ENCODE assay signal across 10 mouse cellular contexts in the genomic region with DNA sequence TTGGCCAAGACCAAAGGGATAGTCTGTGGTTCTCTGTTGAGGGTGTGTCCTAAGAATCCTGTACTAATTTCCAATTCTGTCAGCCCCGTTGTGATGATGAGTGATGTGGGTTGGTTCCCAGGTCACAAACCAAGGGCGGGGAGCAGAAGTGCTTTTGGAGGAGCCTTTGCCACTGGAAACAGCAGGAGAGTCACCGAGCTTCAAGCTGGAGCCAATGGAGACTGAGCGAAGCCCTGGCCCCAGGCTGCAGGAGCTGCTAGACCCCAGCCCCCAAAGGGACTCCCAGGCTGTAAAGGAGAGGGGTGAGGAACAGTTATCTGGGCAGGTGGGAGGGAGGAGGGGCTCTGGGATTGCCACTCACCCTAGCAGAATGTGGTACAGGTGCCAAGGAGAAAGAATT. TPM values are rescaled to one million over a fixed set of nuclear protein-coding genes. Genes with fewer than 3 reads are reported as not detected.
DNase-seq lines count a peak whose midpoint lies in the region; ATAC-seq and TF ChIP-seq lines count a peak whose summit lies in the region.
"Had no signal": no experiment of that assay in that cellular context is flagged by ENCODE, and none has a peak within 500 bp of the region (broad histone marks: within the 10 kb centered on the region; RNA-seq: fewer than 3 reads in every experiment).

No protein-coding gene starts in this region.

- no peak for TF ChIP-seq CTCF in embryonic fibroblast, embryonic 13.5 days (IDR thresholded peaks at IDR 0.05; ENCODE audit: borderline replicate concordance, insufficient read depth, low read length)
- no peak for TF ChIP-seq CTCF in intestine, postnatal 0 days (IDR thresholded peaks at IDR 0.05; ENCODE audit: low read depth)

- H3K27ac ChIP-seq in liver, embryonic 11.5 days (ENCODE audit: low read depth, low read length) = no peak overlapping the region
- H3K27ac ChIP-seq in embryonic fibroblast, embryonic 13.5 days (ENCODE audit: insufficient read depth, low read length) = no peak overlapping the region
- no peak overlapping the region for H3K27ac ChIP-seq in intestine, postnatal 0 days (ENCODE audit: low read depth, low read length)
- H3K27ac ChIP-seq in neural tube, embryonic 14.5 days (ENCODE audit: low read depth, low read length) = no peak overlapping the region

- H3K4me1 ChIP-seq in liver, embryonic 11.5 days (replicated peaks; ENCODE audit: control insufficient read depth, insufficient read depth, low read length) = peaks cover 14% of the 10 kb centered on the region
- no peaks in the 10 kb centered on the region for H3K4me1 ChIP-seq in embryonic fibroblast, embryonic 13.5 days (ENCODE audit: control insufficient read depth, insufficient read depth, low read length)
- H3K4me1 ChIP-seq in intestine, postnatal 0 days (replicated peaks; ENCODE audit: control insufficient read depth, insufficient read depth, low read length) = no peaks in the 10 kb centered on the region
- H3K4me1 ChIP-seq in neural tube, embryonic 14.5 days (ENCODE audit: control insufficient read depth, insufficient read depth, low read length) = peaks cover 17% of the 10 kb centered on the region

- intact Hi-C loops in gastrocnemius, postnatal 14 days (cut with DNase I; ENCODE audit: low total_unique reads) = loop anchor here (10.0 kb wide), 1 partner anchor 99 kb away; a partner anchor contains a TSS

- 72% methylated on average over 4 of the region's 4 CpGs for WGBS in liver, embryonic 11.5 days
- 74% methylated on average over 4 of the region's 4 CpGs for WGBS in intestine, postnatal 0 days
- 92% methylated on average over 4 of the region's 4 CpGs for WGBS in neural tube, embryonic 14.5 days

- peaks cover 20% of the 10 kb centered on the region; the same call in 1 of the 2 replicates for H3K9me3 ChIP-seq in liver, embryonic 11.5 days (ENCODE audit: control insufficient read depth, low read length)
- H3K9me3 ChIP-seq in intestine, postnatal 0 days (ENCODE audit: control insufficient read depth) = peaks cover 12% of the 10 kb centered on the region
- peaks cover 17% of the 10 kb centered on the region; the same call in 1 of the 2 replicates for H3K9me3 ChIP-seq in neural tube, embryonic 14.5 days (ENCODE audit: control insufficient read depth, low read length)

- no peak for DNase-seq in liver, embryonic 11.5 days (ENCODE audit: low spot score)
- no peak for DNase-seq in liver
- no peak for DNase-seq in spleen, postnatal 36 days (ENCODE audit: low spot score in 2 of 2)
- DNase-seq in gastrocnemius, postnatal 14 days = no peak
- no peak for DNase-seq in layer of hippocampus, adult 9-11 months
- DNase-seq: adrenal gland, postnatal 25 days had no signal

- no peaks in the 10 kb centered on the region for H3K27me3 ChIP-seq in liver, embryonic 11.5 days (replicated peaks; ENCODE audit: control insufficient read depth, insufficient read depth, low read length)
- no peaks in the 10 kb centered on the region for H3K27me3 ChIP-seq in intestine, postnatal 0 days (replicated peaks; ENCODE audit: control insufficient read depth, insufficient read depth, low read length)
- no peaks in the 10 kb centered on the region for H3K27me3 ChIP-seq in neural tube, embryonic 14.5 days (ENCODE audit: control insufficient read depth, insufficient read depth, low read length)

- H3K36me3 ChIP-seq in liver, embryonic 11.5 days (ENCODE audit: control insufficient read depth, insufficient read depth, low read length) = peaks cover 41% of the 10 kb centered on the region
- H3K36me3 ChIP-seq in intestine, postnatal 0 days (ENCODE audit: control insufficient read depth, insufficient read depth) = peaks cover 37% of the 10 kb centered on the region
- peaks cover 28% of the 10 kb centered on the region for H3K36me3 ChIP-seq in neural tube, embryonic 14.5 days (ENCODE audit: control insufficient read depth, insufficient read depth, low read length)

- peak overlapping the region; percentile 82 for H3K4me3 ChIP-seq in liver, embryonic 11.5 days (ENCODE audit: low read depth, low read length)
- peak overlapping the region; percentile 99 for H3K4me3 ChIP-seq in embryonic fibroblast, embryonic 13.5 days (ENCODE audit: insufficient read depth, low read length)
- peak overlapping the region; percentile 75 for H3K4me3 ChIP-seq in intestine, postnatal 0 days (ENCODE audit: low read depth, low read length)
- H3K4me3 ChIP-seq in neural tube, embryonic 14.5 days (ENCODE audit: low read depth, low read length) = peak overlapping the region; percentile 69; the same call in 1 of the 2 replicates

- no peak for TF ChIP-seq POLR2A in embryonic fibroblast, embryonic 13.5 days (IDR thresholded peaks at IDR 0.05; ENCODE audit: low read depth, low read length)

- no peak for ATAC-seq in liver, embryonic 11.5 days (replicated peaks; ENCODE audit: low FRiP score)
- no peak for ATAC-seq in intestine, postnatal 0 days
- no peak for ATAC-seq in neural tube, embryonic 14.5 days (ENCODE audit: low read depth)

- H3K9ac ChIP-seq in liver, embryonic 11.5 days (ENCODE audit: low read depth, low read length) = peak overlapping the region; percentile 91
- H3K9ac ChIP-seq in intestine, postnatal 0 days (ENCODE audit: low read depth, low read length) = no peak overlapping the region
- no peak overlapping the region for H3K9ac ChIP-seq in neural tube, embryonic 14.5 days (replicated peaks; ENCODE audit: low read depth, low read length)

- H3K4me2 ChIP-seq in liver, embryonic 11.5 days = peak overlapping the region; percentile 79
- H3K4me2 ChIP-seq in intestine, postnatal 0 days (replicated peaks; ENCODE audit: low read depth) = peak overlapping the region; percentile 93
- peak overlapping the region; percentile 92 for H3K4me2 ChIP-seq in neural tube, embryonic 14.5 days (ENCODE audit: low read depth, low read length)

RNA-seq across cellular contexts. Expression of a gene that starts 1.8 kb away (rescaled TPM):
- polyA plus RNA-seq in liver, embryonic 11.5 days (2014; fragmentation: Nextera tagmentation; extraction: Ambion mirVana) = 31.8 and 33.1 TPM in 2 replicates
- polyA plus RNA-seq in embryonic fibroblast, embryonic 13.5 days (2011; ENCODE audit: insufficient read length, low read depth, missing spikeins) = 14.4 and 16.9 TPM in 2 replicates
- 14.7 and 16.3 TPM in 2 replicates for polyA plus RNA-seq in intestine, postnatal 0 days (2015; fragmentation: Nextera tagmentation; extraction: Ambion mirVana)
- polyA plus RNA-seq in neural tube, embryonic 14.5 days (2014; fragmentation: Nextera tagmentation; extraction: Ambion mirVana) = 30.1 and 39.2 TPM in 2 replicates
- total RNA-seq in gastrocnemius, postnatal 14 days (2021) = 1 to 10 TPM; 6.0 to 6.7 TPM

RNA-seq across cellular contexts. Expression of a gene that starts 27.8 kb away (rescaled TPM):
- polyA plus RNA-seq in liver, embryonic 11.5 days (2014; fragmentation: Nextera tagmentation; extraction: Ambion mirVana) = 0.05 and 0.21 TPM in 2 replicates
- not detected in 2 replicates for polyA plus RNA-seq in embryonic fibroblast, embryonic 13.5 days (2011; ENCODE audit: insufficient read length, low read depth, missing spikeins)
- 0.12 and 0.18 TPM in 2 replicates for polyA plus RNA-seq in intestine, postnatal 0 days (2015; fragmentation: Nextera tagmentation; extraction: Ambion mirVana)
- polyA plus RNA-seq in neural tube, embryonic 14.5 days (2014; fragmentation: Nextera tagmentation; extraction: Ambion mirVana) = not detected in 2 replicates
- not detected for total RNA-seq in gastrocnemius, postnatal 14 days (2021)
- total RNA-seq: adrenal gland, postnatal 25 days had no signal
- polyA plus RNA-seq: frontal cortex, adult 2 months had no signal
